Mouse (Mus musculus): ENCODE measurements around the gene Abtb2. TPM values are rescaled to one million over a fixed set of nuclear protein-coding genes. Genes with fewer than 3 reads are reported as not detected.

The Abtb2 gene
- polyA plus RNA-seq, 1 experiment = 16.1 TPM

DNA sequence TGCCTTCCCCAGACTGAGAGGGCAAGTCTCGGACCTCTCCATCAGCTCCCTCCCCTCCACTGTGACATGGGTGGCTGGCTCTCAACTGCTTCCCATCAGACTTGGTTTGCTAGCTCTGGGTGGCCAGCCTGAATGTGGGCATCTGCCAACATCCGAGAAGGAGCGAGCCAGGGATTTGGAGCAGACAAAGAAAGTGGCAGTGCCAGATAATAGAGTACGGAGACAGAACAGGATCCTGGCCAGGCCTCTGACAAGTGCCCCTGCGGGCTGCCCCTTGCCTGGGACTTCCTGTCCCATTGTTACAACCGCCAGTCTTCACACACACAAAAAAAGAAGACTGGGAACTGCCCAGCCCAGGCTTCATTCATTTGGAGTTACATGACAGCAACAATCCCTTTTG, 124.3 kb downstream of the Abtb2 start:
- Histone ChIP-seq H3K79me2 (ENCODE audit: control insufficient read depth, insufficient read depth) (no peaks in the 10 kb centered on the region), H3K4me3 (no peak overlapping the region), H3K4me2 (ENCODE audit: low read depth) (no peak overlapping the region)

DNA sequence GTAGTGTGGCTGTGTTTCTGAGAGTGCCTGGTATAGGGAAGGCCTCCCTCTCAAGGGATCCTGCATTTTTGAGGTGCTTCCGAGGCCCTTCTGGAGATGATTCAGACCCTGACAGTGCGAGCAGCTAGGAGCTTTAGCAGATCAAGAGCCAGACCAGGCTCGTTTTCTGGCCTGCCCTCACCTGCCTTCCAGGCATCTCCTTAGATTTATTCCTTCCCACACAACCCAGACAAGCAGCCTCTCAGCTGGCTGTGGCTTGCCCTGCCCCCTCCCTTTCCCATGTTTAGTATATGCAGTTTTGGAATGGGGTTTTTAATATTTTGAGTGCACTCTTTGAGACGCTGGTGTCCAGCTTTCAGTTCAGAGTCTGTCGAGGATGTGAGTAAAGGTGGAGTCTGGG, 124.7 kb downstream of the Abtb2 start:
- no peaks in the 10 kb centered on the region for H3K79me2 ChIP-seq (ENCODE audit: control insufficient read depth, insufficient read depth)
- TF ChIP-seq USF1 (IDR thresholded peaks at IDR 0.05; ENCODE audit: low read depth) (no peak), E2F4 (IDR thresholded peaks at IDR 0.05; ENCODE audit: insufficient read depth) (no peak), TCF3 (IDR thresholded peaks at IDR 0.05; ENCODE audit: insufficient read length, low read depth) (no peak), MAX (IDR thresholded peaks at IDR 0.05; ENCODE audit: low read depth) (no peak), POLR2AphosphoS2 (IDR thresholded peaks at IDR 0.05; ENCODE audit: insufficient read length, low read depth) (no peak), MYOD1 (IDR thresholded peaks at IDR 0.05; ENCODE audit: control insufficient read depth in 1 of 3, insufficient read length in 2 of 3, low read depth in 2 of 3) (no peak), REST (IDR thresholded peaks at IDR 0.05; ENCODE audit: insufficient read depth, insufficient read length) (no peak), POLR2A (IDR thresholded peaks at IDR 0.05; ENCODE audit: insufficient read length, low read depth) (no peak), MYOG (IDR thresholded peaks at IDR 0.05; ENCODE audit: control insufficient read depth in 1 of 3, insufficient read depth in 1 of 3, insufficient read length in 2 of 3, low read depth in 2 of 3) (no peak), SRF (IDR thresholded peaks at IDR 0.05; ENCODE audit: control insufficient read depth, insufficient read length, low read depth) (no peak), TCF12 (IDR thresholded peaks at IDR 0.05; ENCODE audit: insufficient read depth, poor library complexity, severe bottlenecking) (no peak), CEBPB (IDR thresholded peaks at IDR 0.05; ENCODE audit: insufficient read depth, poor library complexity, severe bottlenecking) (no peak)
- H3K27me3 ChIP-seq (ENCODE audit: control insufficient read depth, insufficient read depth, insufficient read length) = no peaks in the 10 kb centered on the region
- no peaks in the 10 kb centered on the region for H3K36me3 ChIP-seq (ENCODE audit: control insufficient read depth, insufficient read depth)
- H3ac ChIP-seq (ENCODE audit: control insufficient read depth, insufficient read length) = no peak overlapping the region
- no peak overlapping the region for H3K4me3 ChIP-seq
- H3K4me2 ChIP-seq (ENCODE audit: low read depth) = no peak overlapping the region

More for the DNA sequence above, 124.3 kb downstream of the Abtb2 start:
- Histone ChIP-seq H3K27me3 (ENCODE audit: control insufficient read depth, insufficient read depth, insufficient read length) (no peaks in the 10 kb centered on the region), H3ac (ENCODE audit: control insufficient read depth, insufficient read length) (no peak overlapping the region), H3K36me3 (ENCODE audit: control insufficient read depth, insufficient read depth) (no peaks in the 10 kb centered on the region)
- TF ChIP-seq POLR2AphosphoS2 (IDR thresholded peaks at IDR 0.05; ENCODE audit: insufficient read length, low read depth) (no peak), E2F4 (IDR thresholded peaks at IDR 0.05; ENCODE audit: insufficient read depth) (no peak), USF1 (IDR thresholded peaks at IDR 0.05; ENCODE audit: low read depth) (no peak), MYOD1 (IDR thresholded peaks at IDR 0.05; ENCODE audit: control insufficient read depth in 1 of 3, insufficient read length in 2 of 3, low read depth in 2 of 3) (no peak), TCF12 (IDR thresholded peaks at IDR 0.05; ENCODE audit: insufficient read depth, poor library complexity, severe bottlenecking) (no peak), MAX (IDR thresholded peaks at IDR 0.05; ENCODE audit: low read depth) (no peak)

DNA sequence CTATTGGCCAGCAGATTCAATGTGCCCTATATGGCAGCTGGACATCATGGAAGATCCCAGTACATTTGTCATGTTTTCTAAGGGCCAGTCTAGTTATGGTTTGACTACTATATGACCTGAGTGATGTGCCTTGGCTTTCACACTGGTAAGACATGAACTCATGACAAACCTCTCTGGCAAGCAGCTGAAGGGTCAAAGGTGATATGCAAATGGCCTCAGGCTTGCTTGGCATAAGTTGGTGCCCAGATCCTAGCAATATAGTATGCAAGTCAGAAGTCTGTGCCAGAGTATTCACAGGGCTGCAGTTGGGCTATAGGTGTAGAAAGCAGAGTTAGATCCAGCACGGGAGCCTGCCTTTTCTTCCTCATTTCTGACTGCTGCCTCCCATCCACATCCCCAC, 125.2 kb downstream of the Abtb2 start:
- Histone ChIP-seq H3K36me3 (ENCODE audit: control insufficient read depth, insufficient read depth) (no peaks in the 10 kb centered on the region), H3K4me3 (no peak overlapping the region), H3K4me2 (ENCODE audit: low read depth) (no peak overlapping the region), H3K27me3 (ENCODE audit: control insufficient read depth, insufficient read depth, insufficient read length) (no peaks in the 10 kb centered on the region), H3K79me2 (ENCODE audit: control insufficient read depth, insufficient read depth) (no peaks in the 10 kb centered on the region), H3ac (ENCODE audit: control insufficient read depth, insufficient read length) (no peak overlapping the region)
- TF ChIP-seq MYOG (IDR thresholded peaks at IDR 0.05; ENCODE audit: control insufficient read depth in 1 of 3, insufficient read depth in 1 of 3, insufficient read length in 2 of 3, low read depth in 2 of 3) = no peak

DNA sequence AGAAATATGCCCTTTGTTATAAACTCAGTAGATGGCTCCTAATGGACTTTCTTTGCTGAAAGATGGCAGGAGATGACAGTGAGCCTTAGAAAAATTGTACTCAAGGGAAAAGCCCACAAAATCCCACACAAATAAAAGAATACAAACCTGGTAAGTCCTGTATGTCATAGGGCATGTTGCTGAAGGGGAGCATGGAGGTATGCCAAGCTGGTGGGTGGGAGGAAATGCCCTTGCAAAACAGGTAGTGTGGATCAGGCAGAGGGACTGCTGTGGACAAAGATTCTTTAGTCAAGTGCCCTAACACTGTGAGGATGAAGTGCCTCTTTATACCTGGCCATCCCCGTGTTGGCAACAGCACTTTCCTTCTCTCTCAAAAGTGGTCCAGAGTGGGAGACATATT, 126.7 kb downstream of the Abtb2 start:
- H3ac ChIP-seq (ENCODE audit: control insufficient read depth, insufficient read length) = no peak overlapping the region
- H3K4me3 ChIP-seq = no peak overlapping the region
- H3K79me2 ChIP-seq (ENCODE audit: control insufficient read depth, insufficient read depth) = no peaks in the 10 kb centered on the region
- H3K27me3 ChIP-seq (ENCODE audit: control insufficient read depth, insufficient read depth, insufficient read length) = no peaks in the 10 kb centered on the region
- TF ChIP-seq SRF (IDR thresholded peaks at IDR 0.05; ENCODE audit: control insufficient read depth, insufficient read length, low read depth) = no peak
- TF ChIP-seq E2F4 (IDR thresholded peaks at IDR 0.05; ENCODE audit: insufficient read depth) = no peak
- TF ChIP-seq TCF12 (IDR thresholded peaks at IDR 0.05; ENCODE audit: insufficient read depth, poor library complexity, severe bottlenecking) = no peak
- no peak for TF ChIP-seq MAX (IDR thresholded peaks at IDR 0.05; ENCODE audit: low read depth)
- TF ChIP-seq POLR2AphosphoS2 (IDR thresholded peaks at IDR 0.05; ENCODE audit: insufficient read length, low read depth) = no peak
- no peak for TF ChIP-seq TCF3 (IDR thresholded peaks at IDR 0.05; ENCODE audit: insufficient read length, low read depth)
- H3K36me3 ChIP-seq (ENCODE audit: control insufficient read depth, insufficient read depth) = no peaks in the 10 kb centered on the region
- no peak overlapping the region for H3K4me2 ChIP-seq (ENCODE audit: low read depth)

DNA sequence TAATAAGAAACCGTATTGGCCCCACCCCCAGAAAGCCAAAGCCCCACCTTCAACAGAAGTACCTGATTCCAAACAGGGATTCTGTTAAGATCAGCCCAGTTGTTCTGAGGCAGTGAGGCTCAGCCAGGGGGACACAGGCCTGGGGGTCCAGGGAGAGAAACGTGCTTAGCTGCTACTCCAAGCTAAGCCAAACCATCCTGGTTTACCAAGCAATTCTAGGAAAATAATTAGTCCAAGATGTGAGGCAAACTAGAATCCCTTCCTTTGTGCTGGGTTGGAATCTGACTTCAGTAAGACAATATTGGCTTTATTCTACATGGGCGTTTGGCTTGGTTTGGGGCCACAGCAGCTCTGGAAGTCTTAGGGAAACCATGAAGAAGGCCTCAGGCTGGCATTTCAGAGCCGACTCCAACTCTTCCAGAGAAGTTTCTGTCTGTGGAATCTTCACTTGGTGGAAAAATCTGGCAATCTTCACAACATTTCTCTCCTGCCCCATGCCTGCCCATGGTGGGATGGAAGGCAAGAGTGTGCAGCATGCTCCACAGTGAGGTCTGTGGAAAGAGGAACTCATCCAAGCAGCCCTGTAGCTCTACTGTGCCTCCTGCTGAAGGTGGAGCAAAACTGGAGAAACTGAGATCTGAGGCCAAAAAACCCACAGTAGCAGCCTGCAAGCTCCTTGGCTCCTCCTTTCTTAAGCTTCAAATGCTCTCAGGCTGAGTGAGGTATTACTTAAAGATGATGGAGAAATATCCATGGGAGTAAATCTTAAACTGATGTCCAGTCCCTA, 128.9 kb downstream of the Abtb2 start:
- H3K36me3 ChIP-seq (ENCODE audit: control insufficient read depth, insufficient read depth) = no peaks in the 10 kb centered on the region
- H3K27me3 ChIP-seq (ENCODE audit: control insufficient read depth, insufficient read depth, insufficient read length) = no peaks in the 10 kb centered on the region
- no peak overlapping the region for H3ac ChIP-seq (ENCODE audit: control insufficient read depth, insufficient read length)
- no peak overlapping the region for H3K4me3 ChIP-seq
- H3K4me2 ChIP-seq (ENCODE audit: low read depth) = no peak overlapping the region
- TF ChIP-seq POLR2A (IDR thresholded peaks at IDR 0.05; ENCODE audit: insufficient read length, low read depth) = no peak
- no peak for TF ChIP-seq CEBPB (IDR thresholded peaks at IDR 0.05; ENCODE audit: insufficient read depth, poor library complexity, severe bottlenecking)
- no peak for TF ChIP-seq MYOD1 (IDR thresholded peaks at IDR 0.05; ENCODE audit: control insufficient read depth in 1 of 3, insufficient read length in 2 of 3, low read depth in 2 of 3)
- no peak for TF ChIP-seq USF1 (IDR thresholded peaks at IDR 0.05; ENCODE audit: low read depth)
- no peak for TF ChIP-seq TCF12 (IDR thresholded peaks at IDR 0.05; ENCODE audit: insufficient read depth, poor library complexity, severe bottlenecking)
- no peak for TF ChIP-seq MYOG (IDR thresholded peaks at IDR 0.05; ENCODE audit: control insufficient read depth in 1 of 3, insufficient read depth in 1 of 3, insufficient read length in 2 of 3, low read depth in 2 of 3)
- no peak for TF ChIP-seq SRF (IDR thresholded peaks at IDR 0.05; ENCODE audit: control insufficient read depth, insufficient read length, low read depth)
- TF ChIP-seq E2F4 (IDR thresholded peaks at IDR 0.05; ENCODE audit: insufficient read depth) = no peak
- no peak for TF ChIP-seq MAX (IDR thresholded peaks at IDR 0.05; ENCODE audit: low read depth)
- TF ChIP-seq POLR2AphosphoS2 (IDR thresholded peaks at IDR 0.05; ENCODE audit: insufficient read length, low read depth) = no peak
- H3K79me2 ChIP-seq (ENCODE audit: control insufficient read depth, insufficient read depth) = no peaks in the 10 kb centered on the region
